In genomic region chr9:102544773-102545366, GRCm38 (mm10) we compare ENCODE assay signal across 8 mouse cellular contexts. TPM values are rescaled to one million over a fixed set of nuclear protein-coding genes. Genes with fewer than 3 reads are reported as not detected.
DNase-seq lines count a peak whose midpoint lies in the region; ATAC-seq lines count a peak whose summit lies in the region.

No protein-coding gene starts in this region.

- no peaks in the 10 kb centered on the region for H3K36me3 ChIP-seq in hindbrain, embryonic 13.5 days

- DNase-seq in Muller cell, postnatal 12 days (ENCODE audit: inconsistent ontology term) = peak; percentile 84
- peak; percentile 87 for DNase-seq in cerebellum, adult 8-10 months
- peak; percentile 68 to 87 for DNase-seq in frontal cortex, postnatal 10 days (ENCODE audit: low spot score in 2 of 2)
- peak; percentile 93 to 94 for DNase-seq in layer of hippocampus, postnatal 14 days (ENCODE audit: low spot score in 2 of 2)
- peak; percentile 85 for DNase-seq in lung, postnatal 14 days
- DNase-seq in retina, postnatal 1 day = peak; percentile 91
- peak; percentile 82 for DNase-seq in urinary bladder, adult 2 months (ENCODE audit: low spot score)

- peak overlapping the region; percentile 97 for H3K27ac ChIP-seq in hindbrain, embryonic 13.5 days

- peaks cover 42% of the 10 kb centered on the region for H3K4me1 ChIP-seq in hindbrain, embryonic 13.5 days (replicated peaks)

- no peaks in the 10 kb centered on the region for H3K9me3 ChIP-seq in hindbrain, embryonic 13.5 days

- peak overlapping the region; percentile 72 for H3K4me2 ChIP-seq in hindbrain, embryonic 13.5 days

- peaks cover 23% of the 10 kb centered on the region for H3K27me3 ChIP-seq in hindbrain, embryonic 13.5 days

- WGBS in hindbrain, embryonic 13.5 days = under 1% methylated on average over 26 of the region's 26 CpGs

- peak overlapping the region; percentile 78 for H3K9ac ChIP-seq in hindbrain, embryonic 13.5 days

- H3K4me3 ChIP-seq in hindbrain, embryonic 13.5 days = peak overlapping the region; percentile 37

- peak; percentile 74 for ATAC-seq in hindbrain, embryonic 13.5 days (ENCODE audit: low FRiP score)

RNA-seq across cellular contexts. Expression of gene Ky, which starts 39.3 kb away (rescaled TPM):
- polyA plus RNA-seq in hindbrain, embryonic 13.5 days (2015; fragmentation: Nextera tagmentation; extraction: Ambion mirVana) = 0.29 and 0.36 TPM in 2 replicates
- total RNA-seq in layer of hippocampus, postnatal 14 days (2021) = 1 to 10 TPM; 4.9 to 7.4 TPM
- 0.15 and 0.21 TPM in 2 replicates for polyA plus RNA-seq in urinary bladder, adult 2 months (2012; rRNA removed)

Comparison
In these comparisons a context has a peak if more than half of its experiments do, and no peak if none do; other contexts are left out.
1. Peak in every context shown above with its lines: DNase-seq, ATAC-seq, H3K4me3 ChIP-seq and H3K27ac ChIP-seq.